Mouse (Mus musculus) testis, adult 2 months (tissue): ENCODE measurements around the gene Polr2e.

ENCODE experiments used
- CTCF ChIP-seq: fragments of 200-500 bp; IDR thresholded peaks from 2 replicates; pipeline ENCODE4 v1.5.1; 2012; ENCODE audit warnings: low read depth, mild to moderate bottlenecking, inconsistent platforms, low read length, moderate library complexity; ENCODE audit not compliant: control insufficient read depth, insufficient read depth, insufficient replicate concordance
- POLR2A ChIP-seq: fragments of 200-500 bp; IDR thresholded peaks from 2 replicates; pipeline ENCODE4 v1.6.1; 2012; ENCODE audit warnings: low read depth, mild to moderate bottlenecking, inconsistent platforms, low read length, moderate library complexity; ENCODE audit not compliant: control insufficient read depth

- TF ChIP-seq POLR2A: no peak
- no peak for TF ChIP-seq CTCF
Measured at GRCm38 (mm10) chr10:80020191-80020590, 19.4 kb downstream of the Polr2e start.
